Mouse (Mus musculus) T-helper 1 cell (primary cell): Measurements from ENCODE around the gene 2610021A01Rik.
"Not testable (repeated sequence)": the region's sequence is repeated elsewhere in the genome, so short reads cannot be mapped to it uniquely, and the experiment has no call there.

Experiments used
- in situ Hi-C: fragments of 300-600 bp; cut with MboI, MseI; formaldehyde crosslinking; loops from one replicate; pipeline ENCODE4 v1.15.1; 2025; ENCODE audit warnings: high pct_unique_total_duplicates

2610021A01Rik gene

GRCm38 (mm10) chr7:41599034-41599813, at the start of gene 2610021A01Rik:
Gene 2610021A01Rik, plus strand, starts transcription at chr7:41599230.
- in situ Hi-C loops, result loop anchor here (25.0 kb wide), 1 partner anchor 1688 kb away; no protein-coding TSS in a partner anchor

GRCm38 (mm10) chr7:41560681-41561080, 38.3 kb upstream of the 2610021A01Rik start:
- in situ Hi-C loops, result loop anchor here (10.0 kb wide), 1 partner anchor 786 kb away; no protein-coding TSS in a partner anchor

GRCm38 (mm10) chr7:41573562-41573961, 25.5 kb upstream of the 2610021A01Rik start, which contains the start of gene Gm6871:
Gene Gm6871, minus strand, starts transcription at chr7:41573662.
- in situ Hi-C loops, result loop anchor here (10.0 kb wide), 1 partner anchor 1489 kb away; no protein-coding TSS in a partner anchor

GRCm38 (mm10) chr7:41577956-41578355, 21.1 kb upstream of the 2610021A01Rik start:
- in situ Hi-C loops, result loop anchor here (10.0 to 25.0 kb wide), 2 partner anchors 1493 to 1709 kb away; no protein-coding TSS in a partner anchor

- in situ Hi-C loops, result loop anchor here (25.0 kb wide), 1 partner anchor 1705 kb away; no protein-coding TSS in a partner anchor
These were observed 17.0 kb upstream of the 2610021A01Rik start for GRCm38 (mm10) chr7:41582028-41582427.

- in situ Hi-C loops, result loop anchor here (25.0 kb wide), 1 partner anchor 1699 kb away; no protein-coding TSS in a partner anchor
These were observed 11.2 kb upstream of the 2610021A01Rik start for GRCm38 (mm10) chr7:41587831-41588230.

GRCm38 (mm10) chr7:41598615-41599014, 415 bp upstream of the 2610021A01Rik start:
- in situ Hi-C loops, result loop anchor here (25.0 kb wide), 1 partner anchor 1689 kb away; no protein-coding TSS in a partner anchor

GRCm38 (mm10) chr7:41599932-41600548, 1.0 kb downstream of the 2610021A01Rik start:
- in situ Hi-C loops, result loop anchor here (25.0 kb wide), 1 partner anchor 1687 kb away; no protein-coding TSS in a partner anchor

- in situ Hi-C loops, result no loop called here
These were observed 12.6 kb downstream of the 2610021A01Rik start for GRCm38 (mm10) chr7:41611654-41612053.

GRCm38 (mm10) chr7:41616241-41616640, 17.2 kb downstream of the 2610021A01Rik start:
- in situ Hi-C loops, result not testable (repeated sequence)

- in situ Hi-C loops, result loop anchor here (5.0 to 10.0 kb wide), 2 partner anchors 135 to 248 kb away; partner anchors contain the start of genes AW146154 and Gm20449
These were observed 33.6 kb downstream of the 2610021A01Rik start, which contains the start of gene Zfp788 for GRCm38 (mm10) chr7:41632409-41633220. Gene Zfp788, plus strand, starts transcription at chr7:41633203.

- in situ Hi-C loops, result loop anchor here (5.0 to 10.0 kb wide), 2 partner anchors 136 to 249 kb away; partner anchors contain the start of genes AW146154 and Gm20449
These were observed 34.4 kb downstream of the 2610021A01Rik start for GRCm38 (mm10) chr7:41633221-41633984.

GRCm38 (mm10) chr7:41674326-41674725, 75.3 kb downstream of the 2610021A01Rik start:
- in situ Hi-C loops, result not testable (repeated sequence)
